Mouse (Mus musculus) small intestine, adult 2 months (tissue): ENCODE measurements around the gene Glis1.

Source experiments
- CTCF ChIP-seq: fragments of 200-500 bp; IDR thresholded peaks from 2 replicates; pipeline ENCODE4 v1.5.1; 2012; ENCODE audit warnings: low read depth, mild to moderate bottlenecking, control low read depth, inconsistent platforms, low read length, moderate library complexity, mixed read lengths; ENCODE audit not compliant: insufficient replicate concordance, insufficient read length; ENCODE audit errors: extremely low read depth
- POLR2A ChIP-seq: fragments of 200-500 bp; IDR thresholded peaks from 2 replicates; pipeline ENCODE4 v1.6.1; 2012; ENCODE audit warnings: low read depth, mild to moderate bottlenecking, control low read depth, inconsistent platforms, low read length, moderate library complexity

- TF ChIP-seq POLR2A (no peak), CTCF (no peak)
Measured at GRCm38 (mm10) chr4:107609775-107610174, 175.4 kb downstream of the Glis1 start.
